Comparison of ENCODE assay signal across 8 mouse cellular contexts in the genomic region with DNA sequence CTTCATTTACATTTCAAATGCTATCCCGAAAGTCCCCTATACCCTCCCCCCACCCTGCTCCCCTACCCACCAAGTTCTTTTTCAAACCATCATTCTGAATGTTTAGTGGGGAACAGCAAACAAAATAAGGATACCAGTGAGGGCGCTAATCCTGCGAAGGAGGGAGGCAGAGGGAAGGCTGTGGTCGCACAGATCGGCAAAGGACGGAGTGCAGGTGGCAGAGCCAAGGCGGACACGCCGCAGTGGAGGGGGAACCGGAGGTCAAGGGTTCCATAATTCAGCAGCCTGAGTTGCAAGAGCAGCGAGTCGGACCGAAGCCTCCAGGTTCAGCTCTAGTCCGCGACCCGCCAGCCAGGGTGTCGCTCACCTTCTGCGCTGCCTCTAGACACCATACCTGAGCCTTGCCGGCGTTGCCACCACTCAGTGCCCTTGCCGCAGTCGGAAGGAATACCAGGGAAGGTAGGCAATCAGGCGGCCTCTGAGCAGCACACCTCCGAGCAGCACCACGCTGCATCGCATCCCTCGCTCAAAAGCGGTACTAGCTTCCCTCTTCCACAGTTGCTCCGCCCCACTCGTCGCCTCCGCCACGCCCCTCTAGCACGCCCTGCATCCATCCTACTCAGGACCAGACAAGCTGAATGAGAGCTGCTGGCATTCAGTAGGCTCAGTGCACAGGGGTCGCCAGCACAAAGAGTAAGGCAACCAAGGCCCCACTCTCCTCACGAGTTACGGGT.
DNase-seq lines count a peak whose midpoint lies in the region; ATAC-seq lines count a peak whose summit lies in the region.

No protein-coding gene starts in this region.

- no peak overlapping the region for H3K9ac ChIP-seq in embryonic facial prominence, embryonic 12.5 days
- 0 out of 2 replicates have a peak overlapping the region, but pooled peaks have one; percentile 7 for H3K9ac ChIP-seq in intestine, embryonic 14.5 days (ENCODE audit: low read length)
- no peak overlapping the region for H3K9ac ChIP-seq in limb, embryonic 15.5 days

- no peaks in the 10 kb centered on the region for H3K4me1 ChIP-seq in embryonic facial prominence, embryonic 12.5 days
- H3K4me1 ChIP-seq in intestine, embryonic 14.5 days (replicated peaks; ENCODE audit: control insufficient read depth, insufficient read depth, low read length) = no peaks in the 10 kb centered on the region
- H3K4me1 ChIP-seq in limb, embryonic 15.5 days = peaks cover 6% of the 10 kb centered on the region

- H3K9me3 ChIP-seq in embryonic facial prominence, embryonic 12.5 days = no peaks in the 10 kb centered on the region
- H3K9me3 ChIP-seq in intestine, embryonic 14.5 days (ENCODE audit: control insufficient read depth, low read length) = no peaks in the 10 kb centered on the region
- H3K9me3 ChIP-seq in limb, embryonic 15.5 days = no peaks in the 10 kb centered on the region

- 0 out of 2 replicates have a peak, but pooled peaks cover 3% of the 10 kb centered on the region for H3K27me3 ChIP-seq in embryonic facial prominence, embryonic 12.5 days
- H3K27me3 ChIP-seq in intestine, embryonic 14.5 days (replicated peaks; ENCODE audit: control insufficient read depth, insufficient read depth, low read length) = peaks cover 14% of the 10 kb centered on the region; the same call in 1 of the 2 replicates
- peaks cover 6% of the 10 kb centered on the region for H3K27me3 ChIP-seq in limb, embryonic 15.5 days

- peak overlapping the region; percentile 44 for H3K4me3 ChIP-seq in embryonic facial prominence, embryonic 12.5 days
- peak overlapping the region; percentile 35 for H3K4me3 ChIP-seq in intestine, embryonic 14.5 days (ENCODE audit: low read depth, low read length)
- H3K4me3 ChIP-seq in limb, embryonic 15.5 days = peak overlapping the region; percentile 35

- no peaks in the 10 kb centered on the region for H3K36me3 ChIP-seq in embryonic facial prominence, embryonic 12.5 days
- no peaks in the 10 kb centered on the region for H3K36me3 ChIP-seq in intestine, embryonic 14.5 days (ENCODE audit: control insufficient read depth, insufficient read depth, low read length)
- H3K36me3 ChIP-seq in limb, embryonic 15.5 days = no peaks in the 10 kb centered on the region

- H3K27ac ChIP-seq in embryonic facial prominence, embryonic 12.5 days = no peak overlapping the region
- no peak overlapping the region for H3K27ac ChIP-seq in intestine, embryonic 14.5 days (ENCODE audit: low read depth)
- no peak overlapping the region for H3K27ac ChIP-seq in limb, embryonic 15.5 days

- peak; percentile 6 for DNase-seq in thymus, postnatal 4 days
- DNase-seq in thymus, postnatal 10 days (ENCODE audit: low spot score in 2 of 2) = no peak
- peak; percentile 55 for DNase-seq in intestine, embryonic 14.5 days (ENCODE audit: low spot score)
- DNase-seq in right cerebral cortex, postnatal 14 days = peak; percentile 60
- DNase-seq in thymus, postnatal 36 days = no peak

- H3K4me2 ChIP-seq in embryonic facial prominence, embryonic 12.5 days (replicated peaks) = peak overlapping the region; percentile 86
- peak overlapping the region; percentile 65 for H3K4me2 ChIP-seq in intestine, embryonic 14.5 days (ENCODE audit: low read length)
- H3K4me2 ChIP-seq in limb, embryonic 15.5 days = peak overlapping the region; percentile 65

- WGBS in embryonic facial prominence, embryonic 12.5 days = 3% methylated on average over 37 of the region's 37 CpGs
- 4% methylated on average over 37 of the region's 37 CpGs for WGBS in intestine, embryonic 14.5 days
- 4% methylated on average over 37 of the region's 37 CpGs for WGBS in limb, embryonic 15.5 days

- peak; percentile 82 for ATAC-seq in embryonic facial prominence, embryonic 12.5 days (ENCODE audit: insufficient number of reproducible peaks, insufficient read depth, low FRiP score, low TSS enrichment)
- ATAC-seq in intestine, embryonic 14.5 days (replicated peaks; ENCODE audit: low FRiP score, low TSS enrichment, low read depth) = peak; percentile 66; the same call in 1 of the 2 replicates
- no peak for ATAC-seq in limb, embryonic 15.5 days (ENCODE audit: insufficient number of reproducible peaks, low FRiP score, low TSS enrichment, low read depth)
- ATAC-seq in activated CD4-positive, CD25-positive, alpha-beta regulatory T cell, adult 4 months = no peak

Comparison
In these comparisons a context has a peak if more than half of its experiments do, and no peak if none do; other contexts are left out.
1. DNase-seq: peak in thymus, postnatal 4 days (single experiment), intestine, embryonic 14.5 days (single experiment) and right cerebral cortex, postnatal 14 days (single experiment); none in thymus, postnatal 10 days (0 of 2) and thymus, postnatal 36 days (0 of 2).
2. ATAC-seq: peak in embryonic facial prominence, embryonic 12.5 days (single experiment) and intestine, embryonic 14.5 days (single experiment); none in limb, embryonic 15.5 days (single experiment) and activated CD4-positive, CD25-positive, alpha-beta regulatory T cell, adult 4 months (single experiment).
3. Peak in every context shown above with its lines, with median percentiles within 50 percentile points of each other: H3K4me2 ChIP-seq and H3K4me3 ChIP-seq.